Mouse (Mus musculus) gonadal fat pad, adult 2 months (tissue): ENCODE results near the gene Wnt7a. TPM values are rescaled to one million over a fixed set of nuclear protein-coding genes. Genes with fewer than 3 reads are reported as not detected.
A peak's percentile ranks its signal among the peaks of the same experiment; 100 is the strongest.

ENCODE experiments used
- DNase-seq: peaks from one replicate; pipeline ENCODE4 v3.0.0-alpha.2; 2012; ENCODE audit warnings: low read depth
- polyA plus RNA-seq: library from polyadenylated mRNA; depleted of rRNA; stranded (reverse); fragments of >200 nt; gene quantifications from 2 replicates; pipeline ENCODE4 v1.2.3, GENCODE M21; 2012; rRNA removed

The Wnt7a gene
- not detected in 2 replicates for polyA plus RNA-seq

DNA sequence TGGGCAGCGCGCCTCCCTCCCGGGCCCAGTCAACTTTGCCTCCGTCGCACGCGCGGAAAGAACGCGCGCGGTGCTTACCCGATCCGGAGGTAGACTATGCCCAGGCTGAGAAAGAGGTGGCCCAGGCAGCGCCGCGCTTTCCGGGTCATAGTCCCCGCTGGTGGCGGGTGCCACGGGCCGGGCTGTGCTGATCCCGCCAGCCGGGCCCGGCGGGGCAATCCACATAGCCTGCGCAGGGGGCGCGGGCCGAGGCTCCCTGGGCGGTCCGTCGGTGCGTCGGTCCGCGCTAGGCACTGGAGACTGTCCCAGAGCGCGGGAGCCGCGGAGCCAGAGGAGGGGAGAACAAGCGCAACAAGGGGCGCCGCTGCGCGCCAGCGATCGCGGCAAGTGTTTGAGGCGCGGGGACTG is at the start of gene Wnt7a:
Gene Wnt7a (minus strand): TSS at position 403 of the 408 bp plus-strand sequence.
- DNase-seq: no peak

DNA sequence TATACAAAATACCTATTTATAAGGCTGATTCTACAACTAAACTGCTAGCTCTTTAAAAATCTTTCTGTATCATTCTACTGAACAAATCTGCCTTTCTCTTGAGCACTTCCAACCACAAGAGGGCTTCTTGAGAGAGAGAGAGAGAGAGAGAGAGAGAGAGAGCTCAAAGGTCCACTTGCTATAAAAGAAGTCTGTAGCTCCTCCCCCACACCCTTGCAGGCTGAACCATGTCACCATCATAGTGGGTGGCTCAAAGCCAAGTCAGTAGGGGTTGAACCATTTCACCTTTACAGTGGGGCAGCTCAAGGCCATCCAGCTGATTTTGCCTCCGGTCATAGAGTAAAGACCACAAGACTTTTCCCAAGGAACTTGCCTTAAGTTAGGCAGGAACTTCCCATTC is 48.3 kb upstream of the Wnt7a start:
- DNase-seq: no peak

- no peak for DNase-seq
Observed at GRCm38 (mm10) chr6:91454546-91454945, 43.4 kb upstream of the Wnt7a start.

GRCm38 (mm10) chr6:91452056-91452455 is 40.9 kb upstream of the Wnt7a start:
- DNase-seq: no peak

DNA sequence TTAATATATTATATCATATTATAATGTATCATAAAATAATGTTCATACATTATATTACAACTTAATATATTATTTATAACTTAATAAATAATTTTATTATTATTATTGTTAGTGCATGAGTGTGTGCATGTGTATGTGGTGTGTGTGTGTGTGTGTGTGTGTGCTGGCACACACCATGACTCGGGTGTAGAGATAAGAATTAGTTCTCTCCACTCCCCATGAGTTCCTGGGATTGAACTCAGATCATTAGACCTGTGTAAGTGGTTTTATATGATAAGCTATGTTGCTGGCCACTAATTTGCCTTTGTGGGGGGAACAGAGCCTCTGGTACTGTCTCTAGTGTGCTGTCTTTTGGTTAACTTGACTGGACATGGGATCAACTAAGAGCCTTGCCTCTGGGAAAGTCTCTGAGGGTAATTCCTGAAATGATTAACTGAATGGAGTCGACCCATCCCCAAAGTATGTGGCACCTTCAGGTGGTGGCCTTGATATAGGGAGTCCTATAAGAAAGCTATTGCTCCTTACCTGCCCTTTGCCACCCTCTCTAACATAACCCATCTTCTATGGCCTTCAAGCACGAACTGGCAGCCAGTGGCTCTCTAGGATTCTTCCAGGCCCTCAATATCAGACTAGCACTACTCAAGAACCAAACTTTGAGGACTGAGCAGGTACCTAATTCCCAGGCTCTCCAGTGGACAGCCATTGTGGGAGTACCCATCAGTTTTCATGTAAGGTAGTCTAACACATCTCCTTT is 38.5 kb upstream of the Wnt7a start:
- no peak for DNase-seq

DNA sequence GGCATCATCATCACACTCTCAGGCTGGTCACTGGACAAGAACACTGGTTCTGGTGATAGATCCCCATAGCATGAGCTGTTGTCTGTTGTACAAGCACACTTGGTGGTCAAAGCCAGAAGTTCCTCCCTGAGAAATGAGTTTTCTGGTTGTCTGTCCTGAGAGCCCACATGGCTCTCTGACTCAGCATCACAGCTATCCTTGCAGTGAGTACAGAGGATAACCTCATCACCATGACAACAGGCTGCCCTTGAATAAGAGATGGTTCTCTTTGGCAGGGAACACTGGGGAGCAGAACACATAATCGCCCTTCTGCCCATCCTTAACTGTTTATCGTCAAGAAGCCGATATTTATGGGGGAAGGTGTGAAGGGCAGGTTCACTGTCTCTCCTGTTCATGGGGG is 34.2 kb upstream of the Wnt7a start:
- no peak for DNase-seq

DNA sequence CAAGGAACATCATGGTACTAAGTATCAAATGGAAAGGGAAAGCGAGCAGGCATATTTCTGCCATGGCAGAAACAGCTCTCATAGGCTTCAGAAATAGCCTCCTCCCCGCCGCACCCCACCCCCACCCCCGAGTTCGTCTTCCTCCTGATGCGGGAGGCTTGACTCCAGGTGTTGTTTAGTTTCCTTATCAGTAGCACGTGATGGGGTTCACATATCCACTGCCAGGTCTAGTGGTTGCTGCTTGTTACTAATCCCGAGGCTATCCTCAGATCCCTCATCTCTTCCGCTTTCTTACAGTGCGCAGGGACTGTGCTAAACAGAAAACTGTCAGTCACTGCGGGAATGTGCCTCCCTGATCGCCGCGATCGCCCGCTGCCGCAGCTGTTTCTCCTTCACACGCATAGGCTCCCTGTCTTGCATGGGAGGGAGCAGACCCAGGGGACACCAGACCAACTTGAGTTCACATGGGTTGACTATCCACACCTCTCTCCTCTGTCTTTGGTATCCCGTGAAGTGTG is 30.0 kb upstream of the Wnt7a start:
- DNase-seq: no peak

DNA sequence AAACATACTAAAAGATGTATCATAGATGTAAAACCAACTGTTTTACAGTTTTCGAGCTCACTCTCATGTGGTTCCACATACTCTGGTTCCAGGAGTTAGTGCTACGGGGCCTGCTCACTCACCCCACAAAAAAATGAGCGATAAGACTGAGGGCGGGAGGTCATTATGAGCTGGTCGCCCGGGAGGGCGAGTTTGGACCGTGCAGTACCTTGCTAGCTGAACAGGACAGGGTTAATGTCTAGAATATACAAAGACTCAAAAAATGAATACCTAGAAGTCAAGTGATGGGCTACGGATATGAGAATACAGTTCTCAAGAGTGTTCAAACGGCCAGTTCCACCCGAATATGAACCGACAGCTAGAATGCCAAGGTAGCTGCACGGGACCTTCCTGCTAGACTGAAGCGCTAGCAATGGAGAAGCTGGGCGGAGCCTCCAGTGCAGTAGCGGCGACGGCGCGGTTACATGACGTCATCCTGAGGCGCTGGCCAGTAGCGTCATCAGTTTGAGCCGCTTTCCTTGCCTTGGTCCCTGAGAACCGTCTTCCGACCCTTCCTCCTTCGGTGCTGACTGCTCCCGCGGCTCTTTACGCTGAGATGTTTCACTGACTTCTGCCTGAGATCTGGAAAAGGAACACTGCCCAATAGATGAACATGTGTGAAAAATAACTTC is 29.4 kb upstream of the Wnt7a start:
- DNase-seq: peak; percentile 44

DNA sequence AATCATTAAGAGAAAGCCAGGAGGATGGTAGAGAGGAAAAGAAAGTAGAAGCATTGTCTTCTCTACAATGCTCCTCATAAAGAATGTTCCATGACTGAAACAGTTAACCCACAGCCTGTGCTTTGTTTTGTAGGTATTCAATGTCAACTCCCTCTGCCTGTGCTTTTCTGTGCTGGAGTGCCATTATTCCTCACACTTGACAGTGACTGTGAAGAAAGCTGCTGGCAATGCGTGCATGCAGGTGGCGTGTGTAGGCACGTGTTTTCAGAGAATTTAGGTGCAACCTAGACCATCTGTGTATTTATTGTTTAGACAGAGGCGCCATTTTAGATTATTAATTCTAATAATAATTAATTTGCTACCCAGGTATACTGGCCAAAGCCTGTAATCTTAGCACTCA is 13.0 kb upstream of the Wnt7a start:
- no peak for DNase-seq

GRCm38 (mm10) chr6:91421629-91422028 is 10.5 kb upstream of the Wnt7a start:
- no peak for DNase-seq

GRCm38 (mm10) chr6:91417291-91417845 is 6.2 kb upstream of the Wnt7a start:
- no peak for DNase-seq

- no peak for DNase-seq
Observed at GRCm38 (mm10) chr6:91416146-91416545, 5.0 kb upstream of the Wnt7a start.

DNA sequence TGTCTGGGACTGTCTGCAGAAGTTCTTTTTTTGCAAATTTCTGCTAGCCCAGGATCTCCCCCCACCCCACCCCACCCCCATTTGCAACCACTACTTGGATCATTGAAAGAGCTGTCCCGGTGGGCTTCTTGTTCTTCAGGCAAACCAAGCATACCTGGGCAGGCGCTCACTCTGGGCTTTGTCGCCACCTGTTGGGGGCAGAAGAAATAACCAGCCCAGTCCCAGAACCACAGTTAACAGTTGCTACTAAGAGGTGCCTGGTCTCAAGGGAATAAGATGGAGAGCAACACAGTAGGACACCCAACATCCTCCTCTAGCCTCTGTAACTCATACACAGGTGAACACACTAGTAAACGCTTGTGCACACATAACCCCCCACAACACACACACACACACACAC is 3.7 kb upstream of the Wnt7a start:
- DNase-seq: no peak

DNA sequence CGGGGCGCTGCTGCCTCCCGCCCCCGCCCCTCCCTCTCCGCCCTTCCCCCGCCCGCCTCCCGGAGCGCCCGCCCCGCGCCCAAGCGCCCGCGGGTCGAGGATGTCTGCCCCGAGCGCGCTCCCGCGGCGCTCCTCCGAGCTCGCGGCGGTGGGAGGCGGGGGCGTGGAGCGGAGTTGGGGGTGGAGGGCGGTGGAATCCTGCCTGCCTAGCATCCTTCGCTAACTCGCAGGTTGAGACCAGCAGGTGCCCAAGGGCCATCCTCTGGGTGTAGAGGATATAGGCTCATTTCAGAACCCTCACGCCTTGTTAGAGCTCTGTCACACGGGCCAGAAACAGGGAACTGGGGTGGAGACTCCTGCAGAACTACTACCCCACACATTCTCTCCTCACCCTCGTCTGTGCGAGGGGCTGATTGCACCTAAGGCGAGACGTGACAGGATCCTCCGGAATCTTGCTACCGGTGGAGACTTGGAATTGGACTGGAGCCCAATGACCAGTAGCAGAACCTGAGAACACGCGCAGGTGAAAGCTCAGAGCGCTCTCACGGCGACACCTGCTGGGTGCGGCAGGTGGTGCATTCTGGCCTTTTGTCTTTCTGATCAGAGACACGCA is 312 bp upstream of the Wnt7a start:
- no peak for DNase-seq

DNA sequence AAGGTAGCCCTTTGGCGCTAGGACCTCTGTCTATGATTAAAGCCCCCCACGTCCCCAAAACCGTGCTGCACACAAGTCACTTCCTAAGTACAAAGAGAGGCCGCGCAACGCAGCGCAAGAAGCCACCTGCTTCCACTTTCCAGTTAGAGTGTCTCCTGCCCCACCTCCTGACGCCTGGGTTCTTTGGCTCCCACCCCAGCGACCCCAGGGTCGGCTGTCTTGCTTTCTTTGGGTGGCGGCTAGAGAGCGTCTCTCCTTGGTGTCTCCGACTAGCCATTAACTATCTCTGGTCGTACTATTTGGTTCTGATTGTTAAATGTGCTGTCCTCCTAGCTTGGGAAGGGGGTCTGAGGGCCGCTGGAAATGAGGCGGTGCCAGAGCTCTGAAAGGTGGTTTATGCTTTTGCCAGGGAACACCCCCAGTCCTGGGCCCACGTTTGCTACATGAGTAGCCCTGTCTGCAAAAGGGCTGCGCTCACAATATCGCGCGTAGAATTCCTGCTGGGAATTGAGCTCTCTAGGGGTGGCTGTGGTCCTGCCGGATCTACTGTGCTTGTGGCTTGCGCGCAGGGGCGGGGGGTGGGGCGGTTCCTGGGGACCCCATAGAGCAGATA is 889 bp downstream of the Wnt7a start:
- no peak for DNase-seq

- no peak for DNase-seq
Observed at GRCm38 (mm10) chr6:91409448-91410167, 1.6 kb downstream of the Wnt7a start.

DNA sequence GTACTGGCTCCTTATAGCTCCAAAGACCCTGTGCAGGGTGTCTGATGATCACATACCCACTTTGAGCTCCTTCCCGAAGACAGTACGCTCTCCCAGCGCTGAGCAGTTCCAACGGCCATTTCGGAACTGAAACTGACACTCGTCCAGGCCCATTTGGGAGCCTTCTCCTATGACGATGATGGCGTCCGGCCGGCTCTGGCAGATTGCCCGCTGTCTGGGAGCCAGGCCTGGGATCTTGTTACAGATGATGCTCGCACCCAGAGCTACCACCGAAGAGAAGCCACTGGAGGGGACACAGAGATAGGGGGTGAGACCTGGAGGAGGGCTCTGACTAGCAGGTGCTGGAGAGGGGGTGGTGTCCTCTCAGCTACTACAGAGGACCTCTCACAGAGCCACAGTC is 2.5 kb downstream of the Wnt7a start:
- no peak for DNase-seq

DNA sequence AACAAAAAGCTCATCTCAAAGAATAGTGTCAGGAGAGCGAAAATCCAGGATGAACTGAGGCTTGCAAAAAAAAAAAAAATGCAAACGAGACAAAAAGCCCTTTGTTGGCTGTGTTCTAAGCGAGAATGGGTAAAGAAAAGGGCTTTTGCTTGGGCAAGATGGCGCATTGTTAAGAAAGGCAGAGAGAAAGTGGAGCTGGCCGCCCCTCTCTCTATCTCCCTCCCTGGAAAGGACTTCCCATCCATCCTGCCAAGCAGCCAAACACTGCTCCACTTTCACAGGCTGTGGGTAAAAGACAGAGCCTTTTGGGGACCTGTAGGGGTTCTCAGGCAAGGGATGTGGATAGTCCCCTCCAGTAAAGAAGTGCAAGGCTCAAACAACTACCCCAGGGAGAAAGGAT is 9.6 kb downstream of the Wnt7a start:
- DNase-seq: no peak

GRCm38 (mm10) chr6:91400514-91400913 is 10.6 kb downstream of the Wnt7a start:
- DNase-seq: no peak

DNA sequence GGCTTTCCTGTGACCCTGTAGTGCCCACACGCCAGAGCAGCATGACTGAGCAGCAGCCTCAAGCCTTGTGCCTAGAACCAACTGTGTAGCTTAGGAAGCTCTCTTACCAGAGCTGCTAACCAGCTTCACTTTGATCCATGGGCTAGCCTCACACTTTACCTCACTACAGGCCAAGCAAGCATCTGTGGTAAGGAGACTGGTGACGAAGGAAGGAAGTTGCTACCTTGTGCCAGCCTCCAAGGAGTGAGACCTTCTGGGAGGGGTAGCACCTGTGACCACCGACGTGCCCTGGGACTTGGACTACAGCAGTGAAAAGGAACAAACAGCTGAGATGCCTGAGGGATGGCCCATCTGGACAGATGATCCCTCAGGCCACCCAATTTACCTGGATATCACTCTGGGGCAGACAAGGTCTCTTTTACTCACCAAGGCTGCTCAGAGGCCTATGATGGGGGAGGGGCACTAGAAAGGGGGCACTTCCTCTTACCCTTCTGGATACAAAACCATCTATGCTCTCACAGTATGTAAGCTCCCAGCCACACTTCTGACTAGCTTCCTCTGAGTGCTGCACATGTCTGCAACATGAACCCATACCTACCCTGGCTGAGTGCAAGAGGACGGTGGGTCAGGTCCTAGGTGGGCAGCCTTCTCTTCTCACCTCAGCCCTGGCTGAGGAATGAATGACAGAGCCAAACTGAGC is 18.5 kb downstream of the Wnt7a start:
- DNase-seq: no peak

DNA sequence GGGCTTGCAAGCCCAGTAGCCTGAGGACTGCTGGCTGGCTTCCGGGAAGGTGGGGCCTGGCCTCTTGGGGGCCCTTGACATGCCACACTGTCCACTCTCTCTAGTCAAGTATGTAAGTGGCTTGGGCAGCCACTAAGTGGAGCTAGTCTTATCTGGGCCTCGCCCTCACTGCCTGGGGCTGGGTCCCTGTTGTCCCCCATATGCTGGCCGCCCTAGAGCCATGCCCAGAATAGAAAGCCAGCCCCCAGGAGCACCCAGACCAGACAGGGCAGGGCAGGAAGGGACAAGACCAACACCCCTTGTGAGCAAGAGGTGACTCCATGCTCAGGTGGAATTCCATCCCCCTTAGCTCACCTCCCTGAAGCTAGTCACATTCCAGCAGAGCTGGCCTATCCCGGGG is 22.0 kb downstream of the Wnt7a start:
- DNase-seq: no peak
